Mouse (Mus musculus) stomach, embryonic 14.5 days (tissue): ENCODE measurements around the gene Thap8. TPM values are rescaled to one million over a fixed set of nuclear protein-coding genes. Genes with fewer than 3 reads are reported as not detected.

Experiments used
- ATAC-seq: fragments of 200-750 bp; cut with Nextera tagmentation; 2 replicates; pipeline ENCODE4 v1.8.0; 2017; ENCODE audit warnings: low read depth, moderate TSS enrichment; ENCODE audit not compliant: insufficient number of reproducible peaks, insufficient read depth, low FRiP score
- H3K27ac ChIP-seq: fragments of 300-500 bp; sonication (generic); 2 replicates; pipeline ENCODE4 v1.5.1; 2014; ENCODE audit warnings: mild to moderate bottlenecking, low read length, moderate library complexity, mixed read lengths
- H3K27me3 ChIP-seq: fragments of 300-500 bp; sonication (generic); 2 replicates; pipeline ENCODE4 v1.6.1; 2014; ENCODE audit warnings: low read length, control low read depth, mixed read lengths; ENCODE audit not compliant: control insufficient read depth, insufficient read depth
- H3K36me3 ChIP-seq: fragments of 300-500 bp; sonication (generic); 2 replicates; pipeline ENCODE4 v1.6.1; 2014; ENCODE audit warnings: mild to moderate bottlenecking, control low read depth, low read length, moderate library complexity, mixed read lengths; ENCODE audit not compliant: control insufficient read depth, insufficient read depth
- H3K4me1 ChIP-seq: fragments of 300-500 bp; sonication (generic); 2 replicates; pipeline ENCODE4 v1.6.1; 2014; ENCODE audit warnings: low read length, control low read depth, mixed read lengths; ENCODE audit not compliant: control insufficient read depth, insufficient read depth
- H3K4me2 ChIP-seq: fragments of 300-500 bp; sonication (generic); replicated peaks from 2 replicates; pipeline ENCODE4 v1.6.1; 2014; ENCODE audit warnings: low read depth, low read length, control low read depth
- H3K4me3 ChIP-seq: fragments of 300-500 bp; sonication (generic); 2 replicates; pipeline ENCODE4 v1.5.1; 2014; ENCODE audit warnings: low read depth, low read length, control low read depth
- H3K9ac ChIP-seq: fragments of 300-500 bp; sonication (generic); replicated peaks from 2 replicates; pipeline ENCODE4 v1.6.1; 2014; ENCODE audit warnings: low read depth, mild to moderate bottlenecking, control low read depth, low read length, moderate library complexity, mixed read lengths
- H3K9me3 ChIP-seq: fragments of 300-500 bp; sonication (generic); 2 replicates; pipeline ENCODE4 v1.6.1; 2016; ENCODE audit warnings: low read depth, low read length, control low read depth; ENCODE audit not compliant: control insufficient read depth
- whole genome bisulfite sequencing: fragments of 180-500 bp; shearing (Covaris S2); extraction: QIAGEN DNeasy Blood & Tissue Kit; methylation state at CpG from one replicate; pipeline ENCODE4 v1.1.7; 2014; 5-methylcytosine and 5-hydroxymethylcytosine counted together
- polyA plus RNA-seq: library from polyadenylated mRNA; unstranded; fragments of >200 nt; fragmentation: Nextera tagmentation; extraction: Ambion mirVana; gene quantifications from 2 replicates; pipeline ENCODE4 v1.2.1, GENCODE M21; 2014

The Thap8 gene
- polyA plus RNA-seq, 1 experiment from 2014 or later: 0.25 TPM

DNA sequence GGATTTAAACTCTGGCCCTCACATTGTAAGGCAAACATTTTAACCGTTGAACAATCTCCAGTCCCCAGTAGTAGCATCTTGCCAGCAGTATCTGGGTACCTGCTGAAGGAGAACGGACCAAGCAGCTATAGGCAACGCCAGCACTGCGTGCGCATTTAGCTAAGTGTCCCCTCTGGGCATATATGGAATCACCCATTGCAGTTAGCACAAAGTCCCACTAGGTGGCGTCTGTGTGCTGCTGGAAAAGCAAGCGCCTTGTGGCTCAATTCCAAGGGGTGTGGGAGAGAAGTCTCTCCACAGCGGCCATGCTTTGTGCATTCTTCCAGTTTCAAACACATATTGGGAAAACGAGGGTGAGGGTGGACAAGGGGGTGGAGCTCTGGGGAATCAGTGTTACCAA, 56.5 kb downstream of the Thap8 start:
- 3% methylated on average over 9 of the region's 9 CpGs for WGBS

GRCm38 (mm10) chr7:30339432-30340109, 59.7 kb downstream of the Thap8 start:
- WGBS: 73% methylated on average over 5 of the region's 5 CpGs
- Histone ChIP-seq H3K4me2 (no peak overlapping the region), H3K27ac (no peak overlapping the region), H3K4me1 (no peaks in the 10 kb centered on the region), H3K36me3 (no peaks in the 10 kb centered on the region), H3K4me3 (no peak overlapping the region), H3K9me3 (no peaks in the 10 kb centered on the region), H3K9ac (no peak overlapping the region), H3K27me3 (peaks cover 1% of the 10 kb centered on the region; the same call in 1 of the 2 replicates)
- ATAC-seq: peak; percentile 28; the same call in 1 of the 2 replicates

More for the DNA sequence above, 56.5 kb downstream of the Thap8 start:
- Histone ChIP-seq H3K9me3 (no peaks in the 10 kb centered on the region), H3K36me3 (no peaks in the 10 kb centered on the region), H3K4me1 (peaks cover 10% of the 10 kb centered on the region), H3K9ac (no peak overlapping the region), H3K4me3 (no peak overlapping the region), H3K27ac (no peak overlapping the region), H3K4me2 (no peak overlapping the region), H3K27me3 (peaks cover 2% of the 10 kb centered on the region; the same call in 1 of the 2 replicates)
- ATAC-seq: 0 out of 2 replicates have a peak, but pooled peaks have one; percentile 30

Other genes starting within 250 kb of the Thap8 start
- gene Zfp14, start 228.7 kb upstream of the Thap8 start, polyA plus RNA-seq: 3.6 and 4.4 TPM in 2 replicates
- gene Zfp82, start 207.2 kb upstream of the Thap8 start, polyA plus RNA-seq: 5.0 and 5.7 TPM in 2 replicates
- gene Gm26920, start 189.7 kb upstream of the Thap8 start, polyA plus RNA-seq: 2.0 and 2.1 TPM in 2 replicates
- 7.5 and 11.2 TPM in 2 replicates for gene Zfp566, start 189.6 kb upstream of the Thap8 start, polyA plus RNA-seq
- 132 and 142 TPM in 2 replicates for gene Zfp260, start 185.3 kb upstream of the Thap8 start, polyA plus RNA-seq
- 6.4 and 7.3 TPM in 2 replicates for gene Zfp382, start 158.2 kb upstream of the Thap8 start, polyA plus RNA-seq
- gene Zfp146, start 110.3 kb upstream of the Thap8 start, polyA plus RNA-seq: 19.6 and 22.3 TPM in 2 replicates
- gene Cox7a1, start 96.0 kb upstream of the Thap8 start, polyA plus RNA-seq: 5.7 and 8.2 TPM in 2 replicates
- 95.8 and 99.8 TPM in 2 replicates for gene Capns1, start 81.3 kb upstream of the Thap8 start, polyA plus RNA-seq
- 143 and 177 TPM in 2 replicates for gene Polr2i, start 48.1 kb upstream of the Thap8 start, polyA plus RNA-seq
- gene Tbcb, start 47.8 kb upstream of the Thap8 start, polyA plus RNA-seq: 148 and 150 TPM in 2 replicates
- not detected in 2 replicates for gene Ovol3, start 44.4 kb upstream of the Thap8 start, polyA plus RNA-seq
- gene Wdr62, start 325 bp downstream of the Thap8 start, polyA plus RNA-seq: 7.9 and 9.8 TPM in 2 replicates
- 52.8 and 53.9 TPM in 2 replicates for gene Clip3, start 11.6 kb downstream of the Thap8 start, polyA plus RNA-seq
- gene Alkbh6, start 28.6 kb downstream of the Thap8 start, polyA plus RNA-seq: 70.1 and 76.2 TPM in 2 replicates
- gene Syne4, start 34.7 kb downstream of the Thap8 start, polyA plus RNA-seq: 49.0 and 53.2 TPM in 2 replicates
- not detected in 2 replicates for gene E130208F15Rik, start 41.6 kb downstream of the Thap8 start, polyA plus RNA-seq
- 14.4 and 17.0 TPM in 2 replicates for gene Sdhaf1, start 43.8 kb downstream of the Thap8 start, polyA plus RNA-seq
- 5.2 and 6.7 TPM in 2 replicates for gene Lrfn3, start 82.7 kb downstream of the Thap8 start, polyA plus RNA-seq
- gene Tyrobp, start 133.7 kb downstream of the Thap8 start, polyA plus RNA-seq: 47.0 and 56.5 TPM in 2 replicates
- 1.1 TPM in 1 of 2 replicates, not detected in the other for gene Hcst, start 139.8 kb downstream of the Thap8 start, polyA plus RNA-seq
- gene Nfkbid, start 141.6 kb downstream of the Thap8 start, polyA plus RNA-seq: 2.0 and 2.7 TPM in 2 replicates
- gene Aplp1, start 165.4 kb downstream of the Thap8 start, polyA plus RNA-seq: 37.4 and 39.0 TPM in 2 replicates
- gene Kirrel2, start 177.6 kb downstream of the Thap8 start, polyA plus RNA-seq: 0.45 and 1.2 TPM in 2 replicates
- gene Nphs1, start 178.2 kb downstream of the Thap8 start, polyA plus RNA-seq: 0.70 TPM in 1 of 2 replicates, not detected in the other
- not detected in 2 replicates for gene Prodh2, start 213.5 kb downstream of the Thap8 start, polyA plus RNA-seq